Mouse (Mus musculus) testis, adult 10 weeks (tissue): ENCODE measurements around the gene Olfr873. TPM values are rescaled to one million over a fixed set of nuclear protein-coding genes. Genes with fewer than 3 reads are reported as not detected.

Source experiments
- polyA plus RNA-seq: library from polyadenylated mRNA; stranded (reverse); fragments of 350-450 nt; fragmentation: Illumina TruSeq; extraction: RNeasy Lipid Tissue Mini Kit (QIAGEN cat#74804); gene quantifications from one replicate; pipeline ENCODE4 v1.2.3, GENCODE M21; 2014; ENCODE audit warnings: low read depth, low replicate concordance

Olfr873 gene
- 0.57 TPM for polyA plus RNA-seq

DNA sequence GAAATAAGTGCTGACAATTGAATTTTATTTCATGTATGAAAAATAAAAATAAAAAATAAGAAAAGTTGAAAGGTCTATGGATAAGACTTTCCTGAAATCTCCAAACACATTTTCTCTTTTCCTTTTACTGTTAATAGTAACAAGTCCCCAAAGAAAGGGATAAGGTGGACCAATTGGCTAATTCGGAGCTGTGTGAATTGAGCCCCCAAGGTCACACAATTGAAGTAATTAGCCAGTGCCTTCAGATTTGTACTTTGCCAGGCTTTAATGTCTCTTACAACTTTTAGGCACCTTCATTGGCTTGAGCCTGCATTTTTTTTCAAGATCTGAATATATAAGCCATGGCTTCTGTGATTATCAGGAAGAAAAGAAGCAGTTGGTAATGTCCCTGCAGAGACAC lies at the start of gene Olfr873:
TSS of gene Olfr873 (plus strand) at position 301 of the 400 bp plus-strand sequence.

DNA sequence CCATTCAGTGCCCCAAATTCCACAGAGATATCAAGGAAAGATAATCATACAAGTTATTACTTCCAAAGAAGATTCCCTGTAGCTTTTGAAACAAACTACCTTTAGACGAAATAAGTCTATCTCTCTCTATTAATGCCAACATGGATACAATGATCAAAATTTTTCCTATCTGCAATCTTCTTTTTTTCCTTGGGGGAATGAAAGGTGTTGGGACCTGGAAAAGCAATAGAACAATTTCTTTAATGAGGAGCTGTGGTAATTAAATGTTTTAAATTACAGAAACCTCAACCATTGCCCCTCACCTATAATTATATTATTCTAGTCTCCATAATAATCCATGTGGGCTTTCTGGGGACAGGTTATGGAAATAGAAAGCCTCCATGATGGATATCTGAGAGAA lies 16.3 kb upstream of the Olfr873 start, which contains the start of gene Olfr39:
TSS of gene Olfr39 (plus strand) at position 301 of the 400 bp plus-strand sequence.

DNA sequence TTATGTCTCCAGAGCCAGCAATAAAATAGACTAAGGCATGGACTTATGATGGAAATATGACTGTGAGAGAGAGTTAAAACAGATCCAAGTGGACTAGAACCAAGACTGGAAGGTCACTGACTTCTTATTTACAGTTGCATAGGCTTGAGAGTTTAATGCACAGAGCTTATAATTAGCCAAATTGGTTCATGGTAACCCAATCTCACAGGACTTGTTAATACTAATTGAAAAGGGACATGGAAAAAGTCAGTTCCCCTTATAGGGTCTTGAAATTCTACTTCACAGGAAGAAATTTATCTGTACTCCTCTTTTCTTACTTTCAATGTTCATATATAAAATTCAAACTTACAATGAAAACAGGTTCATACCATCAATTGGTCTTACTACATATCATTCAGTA lies 37.7 kb downstream of the Olfr873 start, which contains the start of gene Olfr18:
TSS of gene Olfr18 (minus strand) at position 101 of the 400 bp plus-strand sequence.

Other genes with a start within 250 kb of the Olfr873 start
- not detected for gene Olfr867, start 241.0 kb upstream of the Olfr873 start, polyA plus RNA-seq
- not detected for gene Olfr868, start 199.9 kb upstream of the Olfr873 start, polyA plus RNA-seq
- not detected for gene Olfr869, start 169.5 kb upstream of the Olfr873 start, polyA plus RNA-seq
- not detected for gene Olfr870, start 124.5 kb upstream of the Olfr873 start, polyA plus RNA-seq
- not detected for gene Olfr871, start 86.3 kb upstream of the Olfr873 start, polyA plus RNA-seq
- 1.4 TPM for gene Olfr872, start 61.4 kb upstream of the Olfr873 start, polyA plus RNA-seq
- gene Olfr39, start 16.2 kb upstream of the Olfr873 start, polyA plus RNA-seq: 0.91 TPM
- gene Olfr18, start 37.6 kb downstream of the Olfr873 start, polyA plus RNA-seq: not detected
- 48.6 TPM for gene Zfp560, start 86.6 kb downstream of the Olfr873 start, polyA plus RNA-seq
- 16.9 TPM for gene Zfp26, start 161.6 kb downstream of the Olfr873 start, polyA plus RNA-seq
- 54.1 TPM for gene Zfp426, start 194.2 kb downstream of the Olfr873 start, polyA plus RNA-seq
- gene Zfp266, start 222.9 kb downstream of the Olfr873 start, polyA plus RNA-seq: 16.7 TPM